Mouse (Mus musculus) liver, adult 2 months (tissue): ENCODE measurements around the gene Fam124a.

Experiments used
- CTCF ChIP-seq: fragments of 200-500 bp; IDR thresholded peaks from 2 replicates; pipeline ENCODE4 v1.5.1; 2011; ENCODE audit warnings: low read depth, low read length, control low read depth
- POLR2A ChIP-seq: fragments of 200-500 bp; IDR thresholded peaks from 2 replicates; pipeline ENCODE4 v1.6.1; 2011; ENCODE audit warnings: low read length, control low read depth; ENCODE audit not compliant: insufficient read depth; ENCODE audit errors: extremely low read depth

GRCm38 (mm10) chr14:62627951-62628350, 72.4 kb downstream of the Fam124a start:
- TF ChIP-seq CTCF (no peak), POLR2A (no peak)
